Mouse (Mus musculus): ENCODE results near the gene Sipa1l3.

GRCm38 (mm10) chr7:29309749-29310148, 208.7 kb downstream of the Sipa1l3 start:
- no peak for TF ChIP-seq POLR2A (IDR thresholded peaks at IDR 0.05; ENCODE audit: insufficient read length, low read depth)
- no peak for TF ChIP-seq TCF12 (IDR thresholded peaks at IDR 0.05; ENCODE audit: insufficient read depth, poor library complexity, severe bottlenecking)
- no peak for TF ChIP-seq USF1 (IDR thresholded peaks at IDR 0.05; ENCODE audit: low read depth)
- no peak for TF ChIP-seq MYOG (IDR thresholded peaks at IDR 0.05; ENCODE audit: control insufficient read depth in 1 of 3, insufficient read depth in 1 of 3, insufficient read length in 2 of 3, low read depth in 2 of 3)
- TF ChIP-seq SRF (IDR thresholded peaks at IDR 0.05; ENCODE audit: control insufficient read depth, insufficient read length, low read depth): no peak
